Mouse (Mus musculus): Measurements from ENCODE around the gene Txndc5. TPM values are rescaled to one million over a fixed set of nuclear protein-coding genes. Genes with fewer than 3 reads are reported as not detected.

The Txndc5 gene
- polyA plus RNA-seq, 1 experiment: 41.8 TPM

DNA sequence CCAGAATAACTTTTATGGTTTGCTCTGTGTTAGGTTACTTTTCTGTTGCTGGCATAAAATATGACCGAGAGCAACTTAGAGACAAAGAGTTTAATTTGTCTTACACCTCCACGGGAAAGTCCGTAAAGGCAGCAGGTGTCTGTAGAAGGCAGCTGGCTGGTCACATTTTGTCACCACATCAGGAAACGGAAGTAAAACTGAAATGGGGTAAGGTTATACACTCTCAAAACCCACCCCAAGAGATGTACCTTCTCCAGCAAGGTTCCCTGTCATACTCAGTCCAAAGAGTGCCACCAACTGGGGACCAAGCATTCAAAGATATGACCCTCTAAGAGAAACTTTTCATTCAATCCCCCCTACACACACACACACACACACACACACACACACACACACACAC is 18.1 kb upstream of the Txndc5 start:
- H3K4me1 ChIP-seq (ENCODE audit: control insufficient read depth, insufficient read depth, low read length): no peaks in the 10 kb centered on the region
- no peak overlapping the region for H3K27ac ChIP-seq (ENCODE audit: insufficient read depth, low read length)
- H3K27me3 ChIP-seq (ENCODE audit: control insufficient read depth, insufficient read depth, low read length): no peaks in the 10 kb centered on the region
- H3K4me3 ChIP-seq (replicated peaks; ENCODE audit: insufficient read depth, low read depth, low read length): no peak overlapping the region
- no peak for DNase-seq
- TF ChIP-seq POLR2A (IDR thresholded peaks at IDR 0.05; ENCODE audit: borderline replicate concordance, insufficient read depth, low read length) (no peak), CTCF (IDR thresholded peaks at IDR 0.05; ENCODE audit: borderline replicate concordance, insufficient read depth, low read depth, low read length) (no peak)
- WGBS: 89% methylated on average over 4 of the region's 4 CpGs

DNA sequence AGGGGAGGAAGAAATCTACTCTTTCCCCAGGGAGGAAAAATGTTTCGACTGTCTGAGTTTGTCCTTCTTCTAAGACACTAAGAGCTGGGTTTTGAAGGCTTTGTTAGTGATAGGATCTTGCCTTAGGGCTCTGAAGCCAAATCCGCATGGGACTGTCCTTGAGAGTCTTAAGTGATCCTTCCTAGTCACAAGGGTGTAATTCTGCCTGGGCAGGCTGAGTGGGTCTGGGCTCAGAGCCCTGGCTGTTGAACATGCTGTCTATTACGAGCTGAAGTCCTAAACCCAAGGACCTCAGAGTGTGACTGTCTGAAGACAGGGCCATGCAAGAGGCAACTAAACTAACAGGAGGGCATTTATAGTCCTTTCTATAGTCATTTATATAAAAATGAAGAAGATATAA is 16.8 kb upstream of the Txndc5 start:
- Histone ChIP-seq H3K27ac (ENCODE audit: insufficient read depth, low read length) (no peak overlapping the region), H3K4me3 (replicated peaks; ENCODE audit: insufficient read depth, low read depth, low read length) (no peak overlapping the region), H3K27me3 (ENCODE audit: control insufficient read depth, insufficient read depth, low read length) (no peaks in the 10 kb centered on the region), H3K4me1 (ENCODE audit: control insufficient read depth, insufficient read depth, low read length) (no peaks in the 10 kb centered on the region)
- no peak for DNase-seq
- TF ChIP-seq POLR2A (IDR thresholded peaks at IDR 0.05; ENCODE audit: borderline replicate concordance, insufficient read depth, low read length): no peak
- TF ChIP-seq CTCF (IDR thresholded peaks at IDR 0.05; ENCODE audit: borderline replicate concordance, insufficient read depth, low read depth, low read length): no peak
- 40% methylated on average over 3 of the region's 3 CpGs for WGBS

DNA sequence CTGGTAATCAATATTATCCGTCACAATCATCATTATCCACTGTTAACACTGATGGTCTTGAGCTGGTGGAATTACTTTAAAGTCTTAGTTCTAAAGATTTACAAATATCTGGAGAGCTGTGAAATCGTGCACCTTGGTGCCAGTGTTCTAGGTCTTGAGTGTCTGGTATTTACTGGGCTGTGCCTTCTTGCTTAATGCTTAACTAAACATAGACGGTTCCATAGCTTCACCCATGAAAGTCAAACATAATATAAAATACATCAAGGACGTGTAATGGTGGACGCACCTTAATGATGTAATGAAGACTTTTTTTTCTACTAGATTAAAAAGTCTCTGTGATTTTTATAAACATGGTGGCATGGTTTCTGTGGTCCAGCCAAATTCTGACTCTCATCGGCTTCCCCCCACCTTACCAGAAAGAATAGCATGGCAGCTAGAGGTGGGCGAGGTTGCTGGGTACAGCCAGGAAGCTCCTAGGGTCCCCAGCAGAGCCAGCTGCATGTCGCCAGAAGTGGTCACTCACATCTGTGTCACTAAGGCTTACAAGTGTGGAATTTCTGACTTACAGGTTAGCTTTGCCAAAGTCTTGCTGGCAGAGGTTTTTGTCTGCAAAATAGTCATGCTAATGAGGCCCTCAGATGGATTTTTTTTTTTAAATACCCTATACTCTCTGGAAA is 16.3 kb upstream of the Txndc5 start:
- no peak for DNase-seq
- Histone ChIP-seq H3K4me3 (replicated peaks; ENCODE audit: insufficient read depth, low read depth, low read length) (no peak overlapping the region), H3K27me3 (ENCODE audit: control insufficient read depth, insufficient read depth, low read length) (no peaks in the 10 kb centered on the region), H3K27ac (ENCODE audit: insufficient read depth, low read length) (no peak overlapping the region), H3K4me1 (ENCODE audit: control insufficient read depth, insufficient read depth, low read length) (no peaks in the 10 kb centered on the region)
- 82% methylated on average over 8 of the region's 8 CpGs for WGBS
- TF ChIP-seq CTCF (IDR thresholded peaks at IDR 0.05; ENCODE audit: borderline replicate concordance, insufficient read depth, low read depth, low read length): no peak
- no peak for TF ChIP-seq POLR2A (IDR thresholded peaks at IDR 0.05; ENCODE audit: borderline replicate concordance, insufficient read depth, low read length)

DNA sequence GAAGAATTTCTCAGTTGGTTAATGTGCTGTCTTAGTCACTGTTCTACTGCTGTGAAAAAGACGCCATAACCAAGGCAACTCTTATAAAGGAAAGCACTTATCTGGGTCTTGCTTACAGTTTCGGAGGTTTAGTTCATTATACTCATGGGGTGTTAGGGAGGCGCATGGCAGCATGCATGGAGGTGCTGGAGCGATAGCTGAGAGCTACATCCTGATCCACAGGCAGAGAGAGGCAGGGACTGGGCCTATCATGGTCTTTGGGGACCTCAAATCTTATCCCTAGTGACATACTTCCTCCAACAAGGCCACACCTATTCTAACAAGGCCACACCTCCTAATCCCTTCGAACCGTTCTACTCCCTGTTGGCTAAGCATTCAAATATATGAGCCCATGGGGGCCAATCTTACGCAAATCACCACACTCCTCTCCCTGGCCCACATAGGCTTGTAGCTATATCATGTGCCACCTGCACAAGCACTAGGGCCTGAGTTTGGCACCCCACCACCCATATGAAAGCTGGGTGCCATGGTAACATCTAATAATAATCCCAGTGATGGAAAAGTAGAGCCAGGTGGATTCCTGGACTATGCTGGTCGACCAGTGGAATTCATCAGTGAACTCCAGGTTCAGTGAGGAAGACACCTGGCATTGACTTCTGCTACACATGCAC is 15.0 kb upstream of the Txndc5 start:
- Histone ChIP-seq H3K27ac (ENCODE audit: insufficient read depth, low read length) (no peak overlapping the region), H3K4me3 (replicated peaks; ENCODE audit: insufficient read depth, low read depth, low read length) (no peak overlapping the region), H3K27me3 (ENCODE audit: control insufficient read depth, insufficient read depth, low read length) (no peaks in the 10 kb centered on the region), H3K4me1 (ENCODE audit: control insufficient read depth, insufficient read depth, low read length) (no peaks in the 10 kb centered on the region)
- WGBS: 69% methylated on average over 8 of the region's 8 CpGs
- TF ChIP-seq CTCF (IDR thresholded peaks at IDR 0.05; ENCODE audit: borderline replicate concordance, insufficient read depth, low read depth, low read length) (no peak), POLR2A (IDR thresholded peaks at IDR 0.05; ENCODE audit: borderline replicate concordance, insufficient read depth, low read length) (no peak)
- no peak for DNase-seq

DNA sequence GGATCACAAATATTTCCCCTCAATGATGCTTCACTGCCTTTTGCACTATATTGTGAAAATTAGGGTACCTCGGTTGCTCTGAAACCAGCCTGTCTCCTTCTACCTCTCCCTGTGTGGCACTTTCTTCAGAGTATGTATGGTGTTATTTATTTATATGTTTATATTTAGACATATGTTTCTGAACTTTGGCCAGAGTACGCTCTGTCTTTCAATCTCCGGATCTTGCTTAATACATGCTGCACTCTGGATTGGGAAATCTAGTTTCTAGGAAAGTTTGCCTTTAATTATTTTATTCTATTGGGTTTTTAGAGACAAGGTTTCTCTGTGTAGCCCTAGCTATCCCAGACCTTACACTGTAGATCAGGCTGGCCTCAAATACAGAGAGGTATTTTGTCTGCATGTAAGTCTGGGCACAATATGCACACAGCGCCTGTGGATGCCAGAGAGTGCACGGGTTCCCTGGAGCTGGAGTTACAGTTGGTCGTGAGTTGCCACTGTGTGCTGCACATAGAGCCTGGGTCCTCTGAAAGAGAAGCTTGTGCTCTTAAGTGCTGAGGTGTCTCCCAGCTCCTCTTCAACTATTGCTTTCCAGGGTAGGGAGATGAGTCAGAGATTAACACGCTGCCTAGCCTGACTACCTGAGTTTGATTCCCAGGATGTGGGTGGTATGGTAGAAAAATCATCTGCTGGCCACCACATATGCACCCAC is 10.7 kb upstream of the Txndc5 start:
- WGBS: 88% methylated on average over 7 of the region's 7 CpGs
- no peaks in the 10 kb centered on the region for H3K4me1 ChIP-seq (ENCODE audit: control insufficient read depth, insufficient read depth, low read length)
- H3K4me3 ChIP-seq (replicated peaks; ENCODE audit: insufficient read depth, low read depth, low read length): no peak overlapping the region
- no peak for TF ChIP-seq CTCF (IDR thresholded peaks at IDR 0.05; ENCODE audit: borderline replicate concordance, insufficient read depth, low read depth, low read length)
- no peak for DNase-seq
- H3K27ac ChIP-seq (ENCODE audit: insufficient read depth, low read length): no peak overlapping the region
- H3K27me3 ChIP-seq (ENCODE audit: control insufficient read depth, insufficient read depth, low read length): no peaks in the 10 kb centered on the region

DNA sequence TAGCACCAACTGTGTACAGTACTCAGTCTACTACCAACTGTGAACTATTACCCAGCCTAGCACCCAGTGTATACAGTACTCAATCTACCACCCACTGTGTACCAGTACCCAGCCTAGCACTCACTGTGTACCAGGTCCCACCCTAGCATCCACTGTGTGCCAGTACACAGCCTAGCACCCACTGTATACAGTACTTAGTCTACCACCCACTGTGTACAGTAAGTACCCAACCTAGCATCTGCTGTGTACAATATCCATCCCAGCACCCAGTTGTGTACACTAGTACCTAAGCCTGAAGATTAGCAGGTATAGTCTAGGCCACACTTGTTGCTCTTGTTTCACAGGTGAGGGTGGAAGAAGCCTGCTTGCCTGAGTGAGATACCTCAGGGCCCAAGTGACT is 8.9 kb upstream of the Txndc5 start:
- TF ChIP-seq POLR2A (IDR thresholded peaks at IDR 0.05; ENCODE audit: borderline replicate concordance, insufficient read depth, low read length) (no peak), CTCF (IDR thresholded peaks at IDR 0.05; ENCODE audit: borderline replicate concordance, insufficient read depth, low read depth, low read length) (no peak)
- no peak overlapping the region for H3K27ac ChIP-seq (ENCODE audit: insufficient read depth, low read length)
- H3K4me3 ChIP-seq (replicated peaks; ENCODE audit: insufficient read depth, low read depth, low read length): no peak overlapping the region
- DNase-seq: no peak
- no peaks in the 10 kb centered on the region for H3K27me3 ChIP-seq (ENCODE audit: control insufficient read depth, insufficient read depth, low read length)
- H3K4me1 ChIP-seq (ENCODE audit: control insufficient read depth, insufficient read depth, low read length): no peaks in the 10 kb centered on the region

DNA sequence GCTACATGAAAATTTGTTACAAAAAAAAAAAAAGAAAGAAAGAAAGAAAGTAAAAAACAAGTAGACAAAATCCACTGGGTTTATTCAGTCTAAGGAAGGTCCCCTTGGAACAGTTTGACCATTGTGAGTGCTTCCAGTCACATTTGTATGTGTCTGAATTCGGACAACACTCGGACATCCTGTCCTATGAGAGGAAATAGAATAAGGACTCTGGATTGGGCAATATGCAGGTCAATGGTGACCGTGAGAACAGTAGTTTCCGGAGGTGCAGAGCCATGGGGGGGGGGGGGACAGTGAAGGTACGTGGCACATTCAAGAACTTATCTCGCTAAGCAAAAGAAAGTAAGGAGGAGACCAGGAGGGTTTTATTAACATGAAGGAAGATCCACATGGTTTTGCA is 6.1 kb upstream of the Txndc5 start:
- Histone ChIP-seq H3K4me1 (ENCODE audit: control insufficient read depth, insufficient read depth, low read length) (no peaks in the 10 kb centered on the region), H3K4me3 (replicated peaks; ENCODE audit: insufficient read depth, low read depth, low read length) (no peak overlapping the region), H3K27me3 (ENCODE audit: control insufficient read depth, insufficient read depth, low read length) (no peaks in the 10 kb centered on the region), H3K27ac (ENCODE audit: insufficient read depth, low read length) (no peak overlapping the region)
- no peak for DNase-seq
- 87% methylated on average over 6 of the region's 6 CpGs for WGBS
- TF ChIP-seq CTCF (IDR thresholded peaks at IDR 0.05; ENCODE audit: borderline replicate concordance, insufficient read depth, low read depth, low read length) (no peak), POLR2A (IDR thresholded peaks at IDR 0.05; ENCODE audit: borderline replicate concordance, insufficient read depth, low read length) (no peak)

DNA sequence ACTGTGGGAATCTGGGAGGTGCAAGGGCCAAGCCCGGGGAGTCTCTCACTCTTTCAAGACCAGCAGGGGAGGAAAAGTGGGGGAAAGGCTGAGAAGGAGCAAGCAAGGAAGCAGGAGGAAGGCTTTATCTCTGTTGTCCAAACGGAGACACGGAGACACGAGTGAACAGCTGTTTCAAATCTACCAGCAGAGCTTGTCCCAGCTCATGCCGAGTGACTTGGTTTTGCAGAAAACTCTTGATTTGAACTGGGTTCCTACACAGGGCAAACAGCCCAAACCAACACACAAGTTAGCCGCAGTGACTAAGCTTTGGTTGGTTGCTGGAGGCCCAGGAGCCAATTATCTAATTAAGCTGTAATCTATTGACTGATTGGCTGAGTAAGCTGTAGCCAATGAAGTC is 5.4 kb upstream of the Txndc5 start:
- Histone ChIP-seq H3K4me1 (ENCODE audit: control insufficient read depth, insufficient read depth, low read length) (no peaks in the 10 kb centered on the region), H3K4me3 (replicated peaks; ENCODE audit: insufficient read depth, low read depth, low read length) (no peak overlapping the region), H3K27me3 (ENCODE audit: control insufficient read depth, insufficient read depth, low read length) (no peaks in the 10 kb centered on the region), H3K27ac (ENCODE audit: insufficient read depth, low read length) (no peak overlapping the region)
- no peak for DNase-seq
- 65% methylated on average over 6 of the region's 6 CpGs for WGBS
- no peak for TF ChIP-seq POLR2A (IDR thresholded peaks at IDR 0.05; ENCODE audit: borderline replicate concordance, insufficient read depth, low read length)
